Mouse (Mus musculus): ENCODE data around the gene Prpf6.

GRCm38 (mm10) chr2:181569856-181570255 is 21.8 kb upstream of the Prpf6 start:
- TF ChIP-seq GATA1 (IDR thresholded peaks at IDR 0.05; ENCODE audit: borderline replicate concordance, low read length) (no peak), FLI1 (IDR thresholded peaks at IDR 0.05; ENCODE audit: low read length) (no peak)

Measured in megakaryocyte, embryonic 14.5 days (primary cell).